Mouse (Mus musculus) splenic B cell, adult 2 months (primary cell): ENCODE data around the gene Atp2c1.

Experiments
- DNase-seq: peaks from one replicate; pipeline ENCODE4 v3.0.0-alpha.2; 2011; ENCODE audit warnings: low read depth, low spot score
- H3K27me3 ChIP-seq: 2 replicates; pipeline ENCODE4 v1.6.1; 2012; ENCODE audit warnings: mild to moderate bottlenecking, low read length, moderate library complexity, mixed read lengths; ENCODE audit not compliant: control insufficient read depth, poor library complexity, insufficient read depth, severe bottlenecking
- H3K36me3 ChIP-seq: 2 replicates; pipeline ENCODE4 v1.6.1; 2012; ENCODE audit warnings: mild to moderate bottlenecking, low read length, moderate library complexity, mixed read lengths; ENCODE audit not compliant: control insufficient read depth, poor library complexity, insufficient read depth, severe bottlenecking

Atp2c1 gene

GRCm38 (mm10) chr9:105461496-105461895 is 65.6 kb downstream of the Atp2c1 start:
- no peaks in the 10 kb centered on the region for H3K27me3 ChIP-seq
- DNase-seq, result no peak

GRCm38 (mm10) chr9:105459032-105459431 is 68.1 kb downstream of the Atp2c1 start:
- no peak for DNase-seq
- H3K36me3 ChIP-seq, result peaks cover 6% of the 10 kb centered on the region

More at GRCm38 (mm10) chr9:105461496-105461895, 65.6 kb downstream of the Atp2c1 start:
- H3K36me3 ChIP-seq, result peaks cover 5% of the 10 kb centered on the region

GRCm38 (mm10) chr9:105408549-105408948 is 118.6 kb downstream of the Atp2c1 start:
- DNase-seq, result no peak
- peaks cover 7% of the 10 kb centered on the region; the same call in 1 of the 2 replicates for H3K36me3 ChIP-seq
- H3K27me3 ChIP-seq, result no peaks in the 10 kb centered on the region

More at GRCm38 (mm10) chr9:105459032-105459431, 68.1 kb downstream of the Atp2c1 start:
- H3K27me3 ChIP-seq, result no peaks in the 10 kb centered on the region

- Histone ChIP-seq H3K36me3 (no peaks in the 10 kb centered on the region), H3K27me3 (no peaks in the 10 kb centered on the region)
- peak; percentile 95 for DNase-seq
Measured at GRCm38 (mm10) chr9:105395218-105395627, 131.9 kb downstream of the Atp2c1 start, which contains the start of the genes Aste1 and Nek11. Aste1 (plus strand) TSS chr9:105395392. Nek11 (minus strand) TSS chr9:105395524.

- no peaks in the 10 kb centered on the region for H3K27me3 ChIP-seq
- no peaks in the 10 kb centered on the region for H3K36me3 ChIP-seq
- no peak for DNase-seq
Measured at GRCm38 (mm10) chr9:105394720-105395119, 132.4 kb downstream of the Atp2c1 start.

GRCm38 (mm10) chr9:105390616-105391015 is 136.5 kb downstream of the Atp2c1 start:
- H3K27me3 ChIP-seq, result no peaks in the 10 kb centered on the region
- H3K36me3 ChIP-seq, result no peaks in the 10 kb centered on the region
- DNase-seq, result no peak

- Histone ChIP-seq H3K27me3 (no peaks in the 10 kb centered on the region), H3K36me3 (no peaks in the 10 kb centered on the region)
- peak; percentile 75 for DNase-seq
Measured at GRCm38 (mm10) chr9:105389289-105389688, 137.8 kb downstream of the Atp2c1 start.

GRCm38 (mm10) chr9:105387403-105387802 is 139.7 kb downstream of the Atp2c1 start:
- no peaks in the 10 kb centered on the region for H3K36me3 ChIP-seq
- no peak for DNase-seq
- no peaks in the 10 kb centered on the region for H3K27me3 ChIP-seq

- no peak for DNase-seq
Measured at GRCm38 (mm10) chr9:105379533-105380145, 147.5 kb downstream of the Atp2c1 start.

GRCm38 (mm10) chr9:105377622-105378021 is 149.5 kb downstream of the Atp2c1 start:
- no peaks in the 10 kb centered on the region for H3K27me3 ChIP-seq
- no peaks in the 10 kb centered on the region for H3K36me3 ChIP-seq
- no peak for DNase-seq

More at GRCm38 (mm10) chr9:105379533-105380145, 147.5 kb downstream of the Atp2c1 start:
- Histone ChIP-seq H3K27me3 (no peaks in the 10 kb centered on the region), H3K36me3 (no peaks in the 10 kb centered on the region)

GRCm38 (mm10) chr9:105376954-105377530 is 150.1 kb downstream of the Atp2c1 start:
- Histone ChIP-seq H3K27me3 (no peaks in the 10 kb centered on the region), H3K36me3 (no peaks in the 10 kb centered on the region)
- peak; percentile 42 for DNase-seq

- no peaks in the 10 kb centered on the region for H3K27me3 ChIP-seq
- no peaks in the 10 kb centered on the region for H3K36me3 ChIP-seq
- DNase-seq, result no peak
Measured at GRCm38 (mm10) chr9:105376411-105376810, 150.7 kb downstream of the Atp2c1 start.

GRCm38 (mm10) chr9:105374361-105374760 is 152.8 kb downstream of the Atp2c1 start:
- Histone ChIP-seq H3K27me3 (no peaks in the 10 kb centered on the region), H3K36me3 (no peaks in the 10 kb centered on the region)
- DNase-seq, result no peak

GRCm38 (mm10) chr9:105368605-105369004 is 158.5 kb downstream of the Atp2c1 start:
- H3K36me3 ChIP-seq, result no peaks in the 10 kb centered on the region
- peak; percentile 72 for DNase-seq
- no peaks in the 10 kb centered on the region for H3K27me3 ChIP-seq

- H3K27me3 ChIP-seq, result no peaks in the 10 kb centered on the region
- DNase-seq, result no peak
Measured at GRCm38 (mm10) chr9:105366199-105366598, 160.9 kb downstream of the Atp2c1 start.

More at GRCm38 (mm10) chr9:105366199-105366598, 160.9 kb downstream of the Atp2c1 start:
- no peaks in the 10 kb centered on the region for H3K36me3 ChIP-seq
